Mouse (Mus musculus): Measurements from ENCODE around the gene Pdcd1lg2. TPM values are rescaled to one million over a fixed set of nuclear protein-coding genes. Genes with fewer than 3 reads are reported as not detected.
A peak's percentile ranks its signal among the peaks of the same experiment; 100 is the strongest.

Gene Pdcd1lg2
- total and polyA plus RNA-seq, 3 experiments: 1.7 to 5.4 TPM; not detected in 1

DNA sequence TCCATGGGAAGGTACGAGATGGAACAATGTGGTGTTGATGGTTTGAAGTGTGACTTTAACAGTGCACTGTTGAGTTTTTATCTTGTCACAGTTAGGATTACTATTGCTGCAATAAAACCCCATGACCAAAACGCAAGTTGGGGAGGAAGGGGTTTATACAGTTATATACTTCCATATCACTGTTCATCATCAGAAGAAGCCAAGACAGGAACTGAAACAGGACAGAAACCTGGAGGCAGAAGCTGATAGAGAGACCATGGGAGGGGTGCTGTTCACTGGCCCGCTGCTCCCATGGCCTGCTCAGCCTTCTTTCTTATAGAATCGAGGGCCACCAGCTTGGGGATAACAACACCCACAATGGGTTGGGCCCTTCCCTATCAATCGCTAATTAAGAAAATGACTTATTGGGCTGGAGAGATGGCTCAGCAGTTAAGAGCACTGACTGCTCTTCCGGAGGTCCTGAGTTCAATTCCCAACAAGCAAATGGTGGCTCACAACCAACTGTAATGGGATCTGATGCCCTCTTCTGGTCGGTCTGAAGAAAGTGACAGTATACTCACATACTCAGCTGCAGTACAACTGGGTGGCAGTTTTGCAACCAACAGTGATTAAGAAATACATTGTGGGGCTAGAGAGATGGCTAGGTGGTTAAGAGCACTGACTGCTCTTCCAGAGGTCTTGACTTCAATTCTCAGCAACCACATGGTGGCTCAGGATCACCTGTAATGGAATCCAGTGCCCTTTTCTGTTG, 53.1 kb downstream of the Pdcd1lg2 start (continued):
- 0 out of 2 replicates have a peak, but pooled peaks have one; percentile 11 for TF ChIP-seq JUND (IDR thresholded peaks at IDR 0.05; ENCODE audit: low read depth, low read length)
- no peak for TF ChIP-seq ETS1 (IDR thresholded peaks at IDR 0.05; ENCODE audit: low read depth, low read length)
- no peak for TF ChIP-seq TCF12 (IDR thresholded peaks at IDR 0.05; ENCODE audit: low read depth, low read length)
- TF ChIP-seq USF1 (IDR thresholded peaks at IDR 0.05; ENCODE audit: low read depth, low read length): no peak
- TF ChIP-seq POLR2AphosphoS5 (IDR thresholded peaks at IDR 0.05; ENCODE audit: borderline replicate concordance, low read depth, low read length): no peak
- TF ChIP-seq GABPA (IDR thresholded peaks at IDR 0.05; ENCODE audit: low read depth, low read length): no peak
- no peak for TF ChIP-seq MYB (IDR thresholded peaks at IDR 0.05; ENCODE audit: low read depth, low read length)
- TF ChIP-seq POLR2AphosphoS2 (IDR thresholded peaks at IDR 0.05; ENCODE audit: low read length): no peak
- TF ChIP-seq MXI1 (IDR thresholded peaks at IDR 0.05; ENCODE audit: low read depth, low read length): no peak
- TF ChIP-seq RCOR1 (IDR thresholded peaks at IDR 0.05; ENCODE audit: low read depth, low read length): no peak
- no peak for TF ChIP-seq NELFE (IDR thresholded peaks at IDR 0.05; ENCODE audit: low read depth, low read length)

GRCm38 (mm10) chr19:29466819-29467218, 56.1 kb downstream of the Pdcd1lg2 start:
- H3K27ac ChIP-seq (ENCODE audit: control insufficient read depth, low read depth, low read length): no peak overlapping the region
- no peak overlapping the region for H3K9ac ChIP-seq (ENCODE audit: control insufficient read depth, low read depth, low read length, poor library complexity, severe bottlenecking)
- H3K79me2 ChIP-seq (ENCODE audit: control insufficient read depth, insufficient read depth, low read length, poor library complexity): no peaks in the 10 kb centered on the region
- DNase-seq (ENCODE audit: low read depth, low spot score): no peak
- no peak overlapping the region for H3K4me3 ChIP-seq (ENCODE audit: control insufficient read depth in 1 of 2, insufficient read depth in 1 of 2, low read depth in 2 of 2, low read length in 2 of 2)
- H3K4me1 ChIP-seq (ENCODE audit: control insufficient read depth in 1 of 2, insufficient read depth in 2 of 2, low read length in 2 of 2): peaks cover 23 to 31% of the 10 kb centered on the region in 2 experiments
- TF ChIP-seq CTCF (IDR thresholded peaks at IDR 0.05 in 2 of 3, conservative IDR thresholded peaks at IDR 0.05 in 1 of 3; ENCODE audit: control insufficient read depth in 1 of 3, insufficient read depth in 1 of 3, low read depth in 2 of 3, low read length in 3 of 3, poor library complexity in 1 of 3, severe bottlenecking in 1 of 3): no peak
- no peak for TF ChIP-seq RCOR1 (IDR thresholded peaks at IDR 0.05; ENCODE audit: low read depth, low read length)
- no peak for TF ChIP-seq ZMIZ1 (IDR thresholded peaks at IDR 0.05; ENCODE audit: low read depth, low read length)
- no peak for TF ChIP-seq MXI1 (IDR thresholded peaks at IDR 0.05; ENCODE audit: low read depth, low read length)
- no peak for TF ChIP-seq KAT2A (conservative IDR thresholded peaks at IDR 0.05; ENCODE audit: low read depth, low read length)
- no peak for TF ChIP-seq ZKSCAN1 (IDR thresholded peaks at IDR 0.05; ENCODE audit: low read depth, low read length)
- no peak for TF ChIP-seq MAFK (IDR thresholded peaks at IDR 0.05; ENCODE audit: borderline replicate concordance, low read depth, low read length)
- no peak for TF ChIP-seq ZNF384 (IDR thresholded peaks at IDR 0.05; ENCODE audit: low read depth, low read length)
- no peak for TF ChIP-seq BHLHE40 (IDR thresholded peaks at IDR 0.05; ENCODE audit: borderline replicate concordance, low read depth, low read length)
- TF ChIP-seq MAX (IDR thresholded peaks at IDR 0.05; ENCODE audit: low read length): no peak
- no peak for TF ChIP-seq HCFC1 (IDR thresholded peaks at IDR 0.05; ENCODE audit: low read depth, low read length)
- no peak for TF ChIP-seq EP300 (IDR thresholded peaks at IDR 0.05; ENCODE audit: low read depth in 1 of 2, low read length in 2 of 2)
- H3K27me3 ChIP-seq (ENCODE audit: control insufficient read depth in 1 of 2, insufficient read depth in 2 of 2, low read length in 2 of 2): no peaks in the 10 kb centered on the region
- peaks cover 0 to 23% of the 10 kb centered on the region in 2 experiments; a peak in 2 of 4 replicates for H3K36me3 ChIP-seq (ENCODE audit: control insufficient read depth in 1 of 2, insufficient read depth in 2 of 2, low read length in 2 of 2)
- H3K9me3 ChIP-seq (replicated peaks; ENCODE audit: insufficient read depth, low read length): no peaks in the 10 kb centered on the region

Measured in MEL (cell line).